Mouse (Mus musculus): ENCODE measurements at regions not wholly inside any gene's neighbourhood (a gene's known extent, or its start where the extent isn't known, plus 50 kb on each side); places are given as distances from the start of the nearest gene placed in this dataset.

GRCm38 (mm10) chr11:19835221-19835745 lies 88.9 kb upstream of the Spred2 start:
- DNase-seq, result peak; percentile 69

GRCm38 (mm10) chr11:19838932-19839331 lies 85.2 kb upstream of the Spred2 start:
- no peak for DNase-seq

GRCm38 (mm10) chr11:19843084-19843483 lies 81.1 kb upstream of the Spred2 start:
- no peak for DNase-seq

- no peak for DNase-seq
Observed at GRCm38 (mm10) chr11:19847910-19848309, 76.3 kb upstream of the Spred2 start.

- DNase-seq, result no peak
Observed at GRCm38 (mm10) chr11:19848412-19848811, 75.8 kb upstream of the Spred2 start.

- DNase-seq, result no peak
Observed at GRCm38 (mm10) chr11:19849347-19849811, 74.8 kb upstream of the Spred2 start.

GRCm38 (mm10) chr11:19849844-19850420 lies 74.2 kb upstream of the Spred2 start:
- DNase-seq, result no peak

- no peak for DNase-seq
Observed at GRCm38 (mm10) chr11:19851022-19851615, 73.1 kb upstream of the Spred2 start.

GRCm38 (mm10) chr11:19861596-19861995 lies 62.6 kb upstream of the Spred2 start:
- no peak for DNase-seq

GRCm38 (mm10) chr11:19863327-19863726 lies 60.8 kb upstream of the Spred2 start:
- no peak for DNase-seq

GRCm38 (mm10) chr11:19866262-19866661 lies 57.9 kb upstream of the Spred2 start:
- no peak for DNase-seq

- DNase-seq, result no peak
Observed at GRCm38 (mm10) chr11:19869671-19870070, 54.5 kb upstream of the Spred2 start.

- no peak for DNase-seq
Observed at GRCm38 (mm10) chr11:19870136-19870535, 54.0 kb upstream of the Spred2 start.

- DNase-seq, result no peak
Observed at GRCm38 (mm10) chr11:19873796-19874195, 50.4 kb upstream of the Spred2 start.
